Mouse (Mus musculus): ENCODE results near the gene Osbpl5.
"Not testable (repeated sequence)": the region's sequence is repeated elsewhere in the genome, so short reads cannot be mapped to it uniquely, and the experiment has no call there.

Gene Osbpl5

GRCm38 (mm10) chr7:143712023-143712422 is 44.8 kb downstream of the Osbpl5 start:
- in situ Hi-C loops (cut with MseI, MboI): no loop called here

GRCm38 (mm10) chr7:143711381-143711780 is 45.4 kb downstream of the Osbpl5 start:
- in situ Hi-C loops (cut with MseI, MboI): no loop called here

- in situ Hi-C loops (cut with MseI, MboI): loop anchor here (5.0 kb wide), 1 partner anchor 38 kb away; no protein-coding TSS in a partner anchor
Measured at GRCm38 (mm10) chr7:143709395-143709794, 47.4 kb downstream of the Osbpl5 start.

GRCm38 (mm10) chr7:143706697-143707438 is 49.9 kb downstream of the Osbpl5 start:
- in situ Hi-C loops (cut with MseI, MboI): loop anchor here (5.0 kb wide), 1 partner anchor 40 kb away; no protein-coding TSS in a partner anchor

GRCm38 (mm10) chr7:143696140-143696539 is 60.6 kb downstream of the Osbpl5 start:
- in situ Hi-C loops (cut with MseI, MboI): loop anchor here in 1 of 2 experiments (5.0 kb wide), 1 partner anchor 84 kb away; no protein-coding TSS in a partner anchor

- in situ Hi-C loops (cut with MseI, MboI): loop anchor here in 1 of 2 experiments (5.0 kb wide), 1 partner anchor 82 kb away; no protein-coding TSS in a partner anchor
Measured at GRCm38 (mm10) chr7:143694550-143694949, 62.2 kb downstream of the Osbpl5 start.

- in situ Hi-C loops (cut with MseI, MboI): loop anchor here in 1 of 2 experiments (5.0 kb wide), 1 partner anchor 81 kb away; no protein-coding TSS in a partner anchor
Measured at GRCm38 (mm10) chr7:143692746-143693510, 63.9 kb downstream of the Osbpl5 start.

GRCm38 (mm10) chr7:143691909-143692308 is 64.9 kb downstream of the Osbpl5 start:
- in situ Hi-C loops (cut with MseI, MboI): loop anchor here in 1 of 2 experiments (5.0 kb wide), 1 partner anchor 80 kb away; no protein-coding TSS in a partner anchor

- in situ Hi-C loops (cut with MseI, MboI): loop anchor here in 1 of 2 experiments (5.0 kb wide), 1 partner anchor 79 kb away; no protein-coding TSS in a partner anchor
Measured at GRCm38 (mm10) chr7:143691181-143691580, 65.6 kb downstream of the Osbpl5 start.

GRCm38 (mm10) chr7:143689946-143690345 is 66.8 kb downstream of the Osbpl5 start:
- in situ Hi-C loops (cut with MseI, MboI): loop anchor here in 1 of 2 experiments (5.0 kb wide), 1 partner anchor 78 kb away; no protein-coding TSS in a partner anchor

GRCm38 (mm10) chr7:143689481-143689880 is 67.3 kb downstream of the Osbpl5 start:
- in situ Hi-C loops (cut with MseI, MboI): no loop called here

- in situ Hi-C loops (cut with MseI, MboI): not testable (repeated sequence)
Measured at GRCm38 (mm10) chr7:143686676-143687075, 70.1 kb downstream of the Osbpl5 start.

GRCm38 (mm10) chr7:143686191-143686590 is 70.6 kb downstream of the Osbpl5 start:
- in situ Hi-C loops (cut with MseI, MboI): not testable (repeated sequence)

GRCm38 (mm10) chr7:143685359-143686067 is 71.3 kb downstream of the Osbpl5 start, which contains the start of gene Tnfrsf23:
Tnfrsf23 (minus strand) TSS chr7:143685872.
- in situ Hi-C loops (cut with MseI, MboI): no loop called here

GRCm38 (mm10) chr7:143684569-143684968 is 72.2 kb downstream of the Osbpl5 start:
- in situ Hi-C loops (cut with MseI, MboI): not testable (repeated sequence)

GRCm38 (mm10) chr7:143681566-143681965 is 75.2 kb downstream of the Osbpl5 start:
- in situ Hi-C loops (cut with MseI, MboI): no loop called here

- in situ Hi-C loops (cut with MseI, MboI): not testable (repeated sequence)
Measured at GRCm38 (mm10) chr7:143680836-143681235, 75.9 kb downstream of the Osbpl5 start.

- in situ Hi-C loops (cut with MseI, MboI): not testable (repeated sequence)
Measured at GRCm38 (mm10) chr7:143679650-143680049, 77.1 kb downstream of the Osbpl5 start.

- in situ Hi-C loops (cut with MseI, MboI): no loop called here
Measured at GRCm38 (mm10) chr7:143666427-143667311, 90.1 kb downstream of the Osbpl5 start.

GRCm38 (mm10) chr7:143663470-143663869 is 93.3 kb downstream of the Osbpl5 start:
- in situ Hi-C loops (cut with MseI, MboI): no loop called here

Measured in mouse trophoblast stem cell (cell line).